Mouse (Mus musculus) ES-Bruce4 (cell line): ENCODE measurements at regions not wholly inside any gene's neighbourhood (a gene's known extent, or its start where the extent isn't known, plus 50 kb on each side); places are given as distances from the start of the nearest gene placed in this dataset.

ENCODE experiments used
- CTCF ChIP-seq: IDR thresholded peaks from one replicate; pipeline ENCODE4 v1.8.1; 2011; ENCODE audit warnings: low read depth, low read length
- EP300 ChIP-seq: IDR thresholded peaks from 2 replicates; pipeline ENCODE4 v1.6.1; 2011; ENCODE audit warnings: low read depth, low read length; ENCODE audit not compliant: insufficient read depth
- POLR2A ChIP-seq: IDR thresholded peaks from one replicate; pipeline ENCODE4 v1.8.1; 2011; ENCODE audit warnings: low read length; ENCODE audit not compliant: insufficient read depth

DNA sequence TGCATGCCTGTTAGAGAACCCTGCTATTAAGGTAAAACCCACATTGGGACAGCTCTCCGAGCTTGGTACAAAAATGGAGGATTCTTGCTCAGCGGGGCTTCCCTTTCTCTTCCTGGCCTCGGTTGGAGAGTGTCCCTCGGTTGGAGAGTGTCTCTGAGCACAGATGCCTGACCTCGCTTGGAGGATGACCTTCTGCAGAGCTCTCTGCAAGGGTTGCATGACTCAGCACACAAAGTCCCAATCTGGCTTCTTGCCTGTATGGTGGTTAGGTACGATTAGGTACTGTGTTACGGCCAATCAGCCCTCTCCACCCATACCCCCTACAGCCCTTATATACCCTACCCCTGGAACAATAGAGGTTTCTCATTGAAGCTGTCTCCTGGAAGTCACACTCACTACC is 177.1 kb upstream of the Rreb1 start:
- no peak for TF ChIP-seq CTCF
- TF ChIP-seq EP300: no peak
- TF ChIP-seq POLR2A: no peak
